Mouse (Mus musculus): ENCODE data around the gene Krt75.

Krt75 gene

GRCm38 (mm10) chr15:101573796-101574345 is at the start of gene Krt75:
Gene Krt75 (minus strand): TSS chr15:101573904.
- no peak for DNase-seq (ENCODE audit: low spot score)

DNA sequence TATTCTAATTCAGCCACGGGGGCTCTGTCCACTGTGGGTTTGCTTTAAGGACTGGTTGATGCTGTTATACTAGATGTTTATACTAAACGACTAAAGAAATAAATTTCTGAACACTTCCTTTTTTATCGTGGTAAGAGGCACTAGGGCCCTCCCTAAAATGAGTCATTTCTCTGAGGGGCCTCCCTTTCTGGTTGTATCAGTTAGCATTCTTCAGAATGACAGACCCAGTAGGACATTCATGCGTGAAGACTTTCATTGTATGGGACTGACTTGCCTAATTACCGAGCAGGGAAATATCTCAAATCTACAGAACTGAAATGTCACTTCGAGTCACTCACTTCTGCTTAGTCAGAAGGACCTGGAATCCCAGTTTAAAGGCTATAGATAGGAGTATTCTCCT is 25.4 kb upstream of the Krt75 start:
- no peak for DNase-seq (ENCODE audit: low spot score)

DNA sequence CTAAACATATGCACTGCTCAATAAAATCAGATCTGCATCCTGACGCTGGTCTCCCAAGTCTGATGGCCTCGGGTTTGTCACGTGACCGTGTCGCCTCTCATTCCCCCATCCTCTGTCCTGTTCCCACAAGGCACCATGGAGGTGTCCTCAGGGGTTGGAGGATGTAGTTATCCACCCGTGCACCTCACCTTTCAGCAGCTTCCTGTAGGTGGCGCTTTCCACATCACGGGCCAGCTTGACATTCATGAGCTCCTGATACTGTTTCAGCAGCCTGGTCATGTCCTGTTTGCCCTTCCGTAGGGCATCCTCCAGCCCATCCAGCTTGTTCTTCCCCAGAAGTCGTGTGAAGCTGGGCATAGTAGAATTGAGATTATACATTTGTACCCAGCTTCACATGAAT is 14.5 kb upstream of the Krt75 start:
- no peak for DNase-seq (ENCODE audit: low spot score)

GRCm38 (mm10) chr15:101584456-101584855 is 10.8 kb upstream of the Krt75 start:
- peak; percentile 16 for DNase-seq (ENCODE audit: low spot score)

GRCm38 (mm10) chr15:101583211-101583965 is 9.7 kb upstream of the Krt75 start:
- no peak for DNase-seq (ENCODE audit: low spot score)

DNA sequence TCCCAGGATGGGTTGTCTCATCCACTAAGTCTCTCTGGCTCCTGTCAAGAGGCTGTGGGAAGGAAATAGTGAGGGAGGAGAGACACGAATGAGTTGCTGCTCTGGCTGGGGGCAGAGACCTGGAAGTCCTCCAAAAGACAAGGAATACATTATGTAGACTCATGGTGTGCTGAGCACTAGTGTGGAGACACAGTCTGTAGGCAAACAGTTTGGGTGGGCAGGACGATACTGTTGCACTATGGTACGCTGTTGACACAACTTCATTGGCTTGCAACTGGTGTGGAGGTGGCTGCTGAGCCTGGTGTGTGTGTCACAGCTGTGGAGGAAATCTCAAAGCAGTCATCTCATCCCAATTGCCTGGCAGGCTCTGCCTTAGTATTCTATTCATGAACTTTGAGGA is 8.0 kb upstream of the Krt75 start:
- DNase-seq (ENCODE audit: low spot score) = no peak

DNA sequence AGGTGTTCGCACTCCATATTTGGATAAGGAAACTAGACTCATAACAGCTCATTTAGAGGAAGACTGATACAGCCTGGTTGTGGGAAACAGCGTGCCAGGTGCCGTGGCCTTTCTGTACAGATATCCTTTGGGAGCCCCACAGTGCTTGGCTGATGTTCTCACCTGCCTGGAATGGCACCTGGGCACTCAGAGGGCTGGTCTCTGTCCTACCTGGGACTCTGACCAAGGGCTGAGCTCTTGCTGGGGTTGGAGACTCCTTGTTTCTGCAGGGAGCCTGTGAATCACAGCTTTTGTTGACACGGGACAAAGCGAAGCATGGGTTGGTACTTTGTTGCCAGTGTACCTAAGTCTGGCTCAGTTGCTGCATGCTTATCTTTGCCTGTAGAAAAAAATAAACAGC is 1.8 kb upstream of the Krt75 start:
- no peak for DNase-seq (ENCODE audit: low spot score)

DNA sequence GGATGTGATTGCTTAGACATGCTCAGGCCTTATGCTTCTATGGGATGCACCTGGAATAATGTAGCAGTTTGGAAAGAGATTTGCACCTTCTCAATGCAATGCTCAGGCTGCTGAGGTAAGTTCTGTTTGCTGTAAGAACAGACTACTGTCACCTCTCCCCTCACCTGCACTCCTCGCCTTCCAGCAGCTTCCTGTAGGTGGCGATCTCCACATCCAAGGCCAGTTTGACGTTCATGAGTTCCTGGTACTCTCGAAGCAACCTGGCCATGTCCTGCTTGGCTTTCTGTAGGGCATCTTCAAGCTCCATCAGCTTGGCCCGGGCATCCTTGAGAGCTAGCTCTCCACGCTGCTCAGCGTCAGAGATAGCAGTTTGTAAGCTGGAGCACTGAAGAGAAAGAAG is 5.9 kb downstream of the Krt75 start:
- DNase-seq (ENCODE audit: low spot score) = no peak

DNA sequence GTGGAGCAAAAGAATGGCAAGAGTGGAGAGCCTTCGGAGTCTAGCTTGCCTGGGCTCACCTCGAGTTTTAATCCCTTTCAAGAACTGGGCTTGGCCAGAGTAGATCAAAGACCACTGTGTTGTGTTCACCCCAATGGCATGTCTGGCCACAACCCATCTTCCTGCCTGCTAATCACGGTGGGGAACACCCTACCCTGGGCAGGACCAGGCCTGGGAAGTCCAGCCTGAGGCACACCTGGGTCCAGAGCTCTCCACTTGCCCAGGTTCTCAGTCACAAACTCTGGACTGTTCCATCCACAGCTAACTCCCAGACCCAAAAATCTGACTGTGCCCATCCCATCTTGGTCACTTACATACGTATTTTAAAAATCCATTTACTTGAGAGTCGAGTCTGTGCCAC is 10.9 kb downstream of the Krt75 start, which contains the start of gene Krt90:
Gene Krt90, minus strand, starts transcription at position 101 of the 400 bp plus-strand sequence.
- DNase-seq (ENCODE audit: low spot score) = no peak

GRCm38 (mm10) chr15:101558034-101558646 is 15.6 kb downstream of the Krt75 start:
- no peak for DNase-seq (ENCODE audit: low spot score)

DNA sequence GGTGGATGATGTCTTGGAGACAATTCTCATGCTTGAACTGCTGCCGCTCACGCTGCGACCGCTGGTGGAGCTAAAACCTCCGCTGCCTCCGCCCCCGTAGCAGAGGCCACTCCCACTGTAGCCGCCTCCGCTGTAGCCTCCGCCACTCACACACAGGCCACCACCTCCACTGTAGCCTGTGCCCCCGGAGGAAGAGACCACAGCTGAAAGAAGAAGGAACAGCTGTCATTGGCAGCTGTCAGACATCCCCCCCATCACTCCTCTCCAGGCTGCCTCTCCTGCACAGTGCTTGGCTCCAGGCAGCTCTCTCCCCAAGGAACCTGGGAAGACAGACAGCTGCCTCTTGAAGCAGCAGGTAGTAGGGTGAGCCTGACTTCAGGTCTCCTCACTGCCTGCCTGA is 20.5 kb downstream of the Krt75 start:
- DNase-seq (ENCODE audit: low spot score) = no peak

- no peak for DNase-seq (ENCODE audit: low spot score)
Observed at GRCm38 (mm10) chr15:101552188-101552587, 21.5 kb downstream of the Krt75 start.

GRCm38 (mm10) chr15:101550567-101550966 is 23.1 kb downstream of the Krt75 start, which contains the start of gene Krt82:
Gene Krt82 (minus strand): TSS chr15:101550667.
- no peak for DNase-seq (ENCODE audit: low spot score)

DNA sequence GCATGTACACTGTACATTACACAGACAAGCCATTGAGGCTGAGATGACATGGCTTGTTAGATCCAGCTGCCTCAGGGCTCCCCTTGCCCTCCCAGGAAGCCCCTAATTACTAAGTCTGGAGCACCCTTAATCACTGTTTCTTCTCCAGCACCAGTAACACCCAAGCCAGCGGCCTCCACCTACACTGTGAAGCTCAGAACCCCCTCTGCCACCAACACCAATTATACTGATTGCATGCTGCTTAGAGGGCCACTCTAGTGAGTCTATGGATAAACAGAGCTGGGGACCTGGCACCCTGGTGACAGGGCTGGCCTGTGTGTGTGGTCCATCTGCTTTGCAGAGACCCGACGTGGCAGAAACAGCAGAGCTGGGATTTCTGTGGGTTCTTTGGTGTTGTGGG is 29.2 kb downstream of the Krt75 start:
- DNase-seq (ENCODE audit: low spot score) = no peak

GRCm38 (mm10) chr15:101542543-101542942 is 31.2 kb downstream of the Krt75 start:
- DNase-seq (ENCODE audit: low spot score) = no peak

DNA sequence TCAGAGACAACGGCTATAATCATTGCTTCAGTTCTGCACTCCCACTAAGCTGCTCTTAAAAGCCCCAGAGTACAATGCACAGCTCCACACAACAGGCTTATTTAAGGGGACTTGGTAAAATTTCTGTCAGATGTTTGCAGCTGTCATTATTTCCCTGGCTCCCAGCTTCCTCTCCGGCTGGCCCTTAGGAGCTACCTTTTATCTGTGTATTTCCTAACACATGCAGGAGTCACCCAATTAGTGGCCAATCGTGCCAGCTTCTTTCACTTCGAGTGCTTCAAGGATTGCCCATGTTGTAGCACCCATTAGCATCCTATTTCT is 35.2 kb downstream of the Krt75 start:
- no peak for DNase-seq (ENCODE audit: low spot score)

DNA sequence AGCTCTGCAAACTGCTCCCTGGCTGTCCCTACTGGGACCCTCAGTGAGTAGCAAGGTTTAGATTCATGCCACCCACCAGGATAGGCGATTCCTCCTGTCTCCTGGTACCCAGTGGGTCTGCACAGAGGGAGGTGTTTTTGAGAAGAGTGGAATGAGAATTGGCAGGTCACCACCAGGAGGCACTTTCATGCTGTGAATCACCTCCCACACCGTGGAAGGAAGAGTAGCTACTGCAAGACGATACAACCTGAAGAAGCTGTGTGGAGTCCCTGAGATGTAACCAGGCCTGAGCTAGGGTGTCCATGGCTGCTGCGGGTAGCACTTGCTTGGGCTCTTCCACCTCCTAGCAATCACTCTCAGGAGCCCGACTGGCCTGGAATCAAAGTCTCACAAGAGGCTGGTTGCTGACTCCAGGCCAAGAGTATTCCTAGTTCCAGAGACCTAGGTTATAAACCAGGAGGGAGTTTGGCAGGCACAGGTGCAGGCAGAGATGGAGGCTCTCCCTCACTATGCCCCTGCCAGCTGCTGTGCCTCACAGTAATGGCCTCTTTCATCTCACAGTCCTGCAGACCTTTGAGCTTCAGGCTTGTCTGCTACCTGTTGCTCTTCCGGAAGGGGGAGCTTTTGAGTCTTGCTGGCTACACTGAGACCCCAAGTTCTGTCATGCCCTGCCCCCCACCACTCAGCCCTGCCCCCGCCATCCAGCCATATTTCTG is 35.7 kb downstream of the Krt75 start:
- DNase-seq (ENCODE audit: low spot score) = no peak

- DNase-seq (ENCODE audit: low spot score) = no peak
Observed at GRCm38 (mm10) chr15:101536054-101536850, 37.5 kb downstream of the Krt75 start.

- no peak for DNase-seq (ENCODE audit: low spot score)
Observed at GRCm38 (mm10) chr15:101532720-101533119, 41.0 kb downstream of the Krt75 start, which contains the start of gene Krt84. Gene Krt84 (minus strand): TSS chr15:101532820.

GRCm38 (mm10) chr15:101522556-101523232 is 51.0 kb downstream of the Krt75 start:
- no peak for DNase-seq (ENCODE audit: low spot score)

- peak; percentile 37 for DNase-seq (ENCODE audit: low spot score)
Observed at GRCm38 (mm10) chr15:101519792-101520191, 53.9 kb downstream of the Krt75 start.

Data from ovary, adult 18-20 months (tissue).